Mouse (Mus musculus) adrenal gland, adult 2 months (tissue): ENCODE results near the gene Elmo1. TPM values are rescaled to one million over a fixed set of nuclear protein-coding genes. Genes with fewer than 3 reads are reported as not detected.

Source experiments
- DNase-seq: peaks from one replicate; pipeline ENCODE4 v3.0.0; 2021
- polyA plus RNA-seq: library from polyadenylated mRNA; depleted of rRNA; stranded (reverse); fragments of >200 nt; gene quantifications from 2 replicates; pipeline ENCODE4 v1.2.3, GENCODE M21; 2012
- total RNA-seq, 2 experiments: library from RNA; stranded (reverse); gene quantifications; 2 replicates each; pipeline ENCODE4 v1.2.3; 2021

Gene Elmo1
- total and polyA plus RNA-seq, 3 experiments = 9.6 to 16.7 (median 15.2) TPM

DNA sequence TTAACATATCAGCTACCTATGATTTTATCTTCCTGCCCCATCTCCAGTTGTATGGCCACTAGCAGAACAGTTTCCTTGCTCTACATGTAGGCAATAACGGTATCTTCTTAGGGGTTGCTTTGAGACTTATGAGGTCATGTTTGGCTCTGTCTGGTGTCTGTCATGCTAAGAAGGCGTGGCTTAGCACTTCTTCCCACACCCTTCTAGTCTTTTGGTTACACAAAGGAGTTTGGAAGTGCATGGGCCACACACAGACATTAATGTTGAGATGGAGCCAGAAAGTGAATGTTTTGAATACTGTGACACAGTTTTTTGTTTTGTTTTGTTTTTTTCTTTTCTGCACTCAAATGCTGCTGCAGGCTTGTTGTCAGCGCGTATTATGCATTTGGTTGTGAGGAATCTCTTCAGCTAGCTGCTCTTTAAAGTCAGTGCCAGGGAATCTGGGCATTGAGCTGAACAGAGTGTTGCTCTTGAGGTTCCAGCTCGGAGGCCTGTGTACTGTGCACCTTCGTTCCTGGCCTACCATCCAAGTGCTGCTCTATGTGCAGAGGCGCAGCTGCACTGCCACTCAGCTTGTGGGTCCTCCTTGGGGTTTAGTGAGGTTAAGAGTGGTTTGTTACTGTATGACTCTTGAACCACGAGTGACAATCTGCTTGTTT, 31.1 kb downstream of the Elmo1 start:
- no peak for DNase-seq

- DNase-seq = no peak
These were observed 33.6 kb downstream of the Elmo1 start for GRCm38 (mm10) chr13:20123975-20124374.

DNA sequence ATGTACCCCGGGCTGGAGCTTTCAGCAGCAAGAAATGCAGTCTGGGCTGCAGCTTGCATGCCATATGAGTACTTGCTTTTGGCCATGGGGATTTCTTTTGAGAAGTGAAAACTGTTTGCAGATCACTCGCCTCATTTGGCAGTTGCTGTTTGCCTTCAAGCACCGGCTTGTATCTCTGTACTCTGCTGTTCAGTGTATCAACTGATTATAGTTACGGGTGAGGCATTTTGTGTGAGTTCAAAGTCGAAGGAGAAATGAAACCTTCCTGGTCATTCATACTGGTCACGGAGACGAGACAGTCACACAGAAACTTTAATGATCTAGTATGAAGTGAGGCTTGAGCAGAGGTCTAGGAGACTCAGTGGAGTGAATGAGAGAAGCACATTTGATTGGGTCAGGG, 34.6 kb downstream of the Elmo1 start:
- DNase-seq = no peak

- no peak for DNase-seq
These were observed 35.4 kb downstream of the Elmo1 start for GRCm38 (mm10) chr13:20125845-20126244.

DNA sequence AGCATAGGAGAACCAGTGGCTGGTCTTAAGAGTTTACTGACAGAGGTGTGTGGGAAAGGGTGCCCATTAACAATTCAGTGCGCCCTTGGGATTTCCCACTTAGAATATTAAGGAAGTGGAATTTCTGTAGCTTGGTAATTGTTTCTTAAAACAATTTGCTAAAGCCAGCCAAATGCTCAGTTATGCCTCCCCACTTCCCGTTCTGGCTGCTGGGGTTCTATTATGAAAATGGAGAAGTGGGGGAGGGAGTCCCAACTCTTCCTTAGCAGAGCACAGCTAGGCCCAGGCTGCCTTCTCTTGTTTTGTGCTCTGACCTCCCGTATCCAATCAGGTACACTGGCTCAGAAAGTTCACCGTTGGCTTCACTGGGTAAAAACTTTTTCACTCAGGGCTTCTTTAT, 37.2 kb downstream of the Elmo1 start:
- no peak for DNase-seq

- no peak for DNase-seq
These were observed 37.7 kb downstream of the Elmo1 start for GRCm38 (mm10) chr13:20128097-20128496.

GRCm38 (mm10) chr13:20130731-20131130, 40.3 kb downstream of the Elmo1 start:
- no peak for DNase-seq

GRCm38 (mm10) chr13:20131322-20131997, 41.1 kb downstream of the Elmo1 start:
- DNase-seq = no peak

- DNase-seq = no peak
These were observed 41.6 kb downstream of the Elmo1 start for GRCm38 (mm10) chr13:20131998-20132371.

DNA sequence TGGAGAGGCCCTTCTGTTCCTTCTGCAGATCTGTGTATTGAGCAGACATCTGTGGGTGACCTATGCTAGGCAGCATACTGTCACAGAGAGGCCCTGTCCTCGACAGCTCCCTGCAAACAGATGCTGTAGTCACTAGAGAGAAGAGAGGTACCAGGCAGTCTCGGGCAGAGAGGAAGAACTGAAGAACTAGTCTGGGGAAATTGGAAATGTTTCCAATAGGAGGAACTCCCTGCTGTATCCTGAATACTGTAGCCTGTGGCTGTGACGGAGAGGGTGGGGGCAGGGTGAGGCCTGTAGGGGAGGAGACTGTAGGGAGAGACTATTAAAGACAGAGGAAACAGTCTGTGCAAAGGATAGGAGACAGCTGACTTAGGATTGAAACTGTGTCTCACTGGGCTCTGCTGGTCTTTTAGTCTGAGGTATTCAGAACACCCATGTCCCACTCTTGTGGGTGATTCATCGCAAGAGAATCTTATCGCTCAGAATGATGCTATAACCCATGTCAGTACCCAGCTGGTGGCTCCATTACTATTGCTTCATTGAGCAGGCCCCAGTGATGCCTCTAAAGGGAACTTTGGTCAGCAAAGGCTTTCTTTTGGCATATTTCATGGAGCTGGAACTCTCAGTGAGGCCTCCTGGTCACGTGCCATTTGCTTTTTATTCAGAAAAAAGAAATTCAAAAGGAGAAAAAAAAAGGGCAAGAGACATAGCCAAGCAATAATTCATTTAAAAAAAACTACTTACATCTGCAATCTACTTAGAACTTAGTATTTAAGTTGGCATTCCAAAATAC, 43.4 kb downstream of the Elmo1 start:
- DNase-seq = no peak

GRCm38 (mm10) chr13:20134395-20135225, 44.2 kb downstream of the Elmo1 start:
- DNase-seq = no peak

GRCm38 (mm10) chr13:20136753-20137152, 46.4 kb downstream of the Elmo1 start:
- no peak for DNase-seq

- no peak for DNase-seq
These were observed 48.1 kb downstream of the Elmo1 start for GRCm38 (mm10) chr13:20138466-20138865.

DNA sequence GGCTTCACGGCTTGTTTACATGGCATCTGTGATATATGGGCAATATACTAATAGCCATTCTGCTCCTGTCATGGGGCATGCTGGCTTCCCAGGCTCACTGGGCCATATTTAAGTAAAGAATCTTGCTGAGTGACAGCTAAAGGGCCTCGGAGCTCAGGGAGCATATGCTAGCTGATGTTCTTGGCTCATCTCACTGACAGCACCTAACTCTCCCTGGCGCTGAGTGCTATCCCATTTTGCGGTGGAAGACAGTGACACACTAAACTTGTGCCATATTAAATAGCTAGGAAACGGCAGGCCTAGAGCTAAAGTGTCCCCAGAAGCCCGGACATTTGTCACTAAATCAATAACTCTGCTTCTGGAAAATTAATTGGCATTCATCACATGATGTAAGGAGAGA, 48.7 kb downstream of the Elmo1 start:
- no peak for DNase-seq

DNA sequence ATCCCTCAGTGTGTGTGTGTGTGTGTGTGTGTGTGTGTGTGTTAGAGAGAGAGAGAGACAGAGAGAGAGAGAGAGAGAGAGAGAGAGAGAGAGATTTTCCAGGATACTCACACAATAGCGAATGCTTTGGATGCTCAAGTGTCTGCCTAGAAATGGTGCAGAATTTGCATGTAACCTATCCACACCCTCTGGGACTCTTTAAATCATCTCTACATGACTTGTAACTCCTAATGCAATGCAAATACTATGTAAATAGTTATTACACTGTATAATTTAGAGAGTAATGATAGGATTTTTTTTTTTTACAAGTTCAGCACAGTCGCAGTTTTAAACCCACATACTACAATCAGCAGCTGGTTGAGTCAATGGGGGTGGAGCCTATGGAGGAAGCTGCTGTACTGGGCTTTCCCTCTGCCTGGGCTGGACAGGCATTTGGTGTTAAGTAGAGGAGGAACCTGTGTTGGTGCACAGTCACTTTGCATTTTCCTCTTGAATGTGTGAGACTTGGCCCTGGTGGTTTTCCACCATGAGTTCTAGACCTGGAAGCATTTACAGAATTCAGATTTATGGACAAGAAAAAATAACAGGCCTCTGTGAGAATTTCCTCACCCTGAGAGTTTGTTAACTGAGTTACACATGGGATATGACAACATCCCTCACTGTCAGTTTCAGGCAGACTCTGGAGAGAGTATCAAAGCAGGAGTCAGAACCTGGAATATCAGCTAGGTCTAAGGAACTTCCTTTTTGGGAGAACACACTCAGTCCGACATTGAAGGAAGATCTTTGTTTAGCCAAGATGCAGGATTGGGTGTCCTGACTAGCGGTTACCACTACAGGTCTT, 49.6 kb downstream of the Elmo1 start:
- DNase-seq = no peak

GRCm38 (mm10) chr13:20142637-20143036, 52.2 kb downstream of the Elmo1 start:
- no peak for DNase-seq

DNA sequence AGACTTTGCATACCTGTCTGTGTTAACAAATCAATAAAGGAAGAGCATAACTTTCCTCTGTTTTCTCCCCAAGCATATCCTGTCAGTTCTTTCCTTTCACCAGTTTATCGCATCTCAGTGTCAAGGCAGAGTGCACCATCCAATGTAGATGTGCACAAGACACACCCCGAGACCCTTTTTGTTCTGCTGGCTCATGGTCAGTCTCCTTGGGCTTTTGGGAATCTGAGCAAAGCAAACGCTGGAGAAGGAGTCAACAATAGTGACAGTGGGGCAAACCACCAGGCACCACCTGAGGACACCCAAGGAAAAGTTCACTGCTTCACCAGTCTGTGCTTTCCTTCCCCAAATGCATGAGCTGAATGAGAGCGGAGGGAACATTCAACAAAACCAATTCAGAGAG, 56.5 kb downstream of the Elmo1 start:
- no peak for DNase-seq

DNA sequence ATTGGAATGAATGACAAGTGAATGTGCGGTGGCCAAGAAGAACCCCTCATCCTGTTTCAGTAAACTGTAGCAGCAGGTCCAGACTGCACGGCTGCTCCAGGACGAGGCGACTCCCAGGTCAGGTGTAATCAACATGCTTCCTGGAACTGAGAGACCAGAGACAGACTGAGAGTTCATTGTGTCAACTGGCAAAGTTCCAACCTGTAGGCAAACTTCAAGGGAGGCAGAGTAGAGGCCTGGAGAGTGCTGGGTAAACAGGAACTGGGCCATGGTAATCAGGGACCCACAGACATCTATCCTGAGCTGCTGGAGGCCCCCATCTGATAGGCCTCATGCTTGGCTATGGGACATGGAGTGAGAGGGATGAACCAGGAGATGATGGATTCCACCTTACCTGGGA, 57.3 kb downstream of the Elmo1 start:
- no peak for DNase-seq

- DNase-seq = no peak
These were observed 59.9 kb downstream of the Elmo1 start for GRCm38 (mm10) chr13:20150130-20150835.

- DNase-seq = no peak
These were observed 61.0 kb downstream of the Elmo1 start for GRCm38 (mm10) chr13:20151302-20151978.
